1 mouse cellular context compared by ENCODE assay signal in the genomic region with DNA sequence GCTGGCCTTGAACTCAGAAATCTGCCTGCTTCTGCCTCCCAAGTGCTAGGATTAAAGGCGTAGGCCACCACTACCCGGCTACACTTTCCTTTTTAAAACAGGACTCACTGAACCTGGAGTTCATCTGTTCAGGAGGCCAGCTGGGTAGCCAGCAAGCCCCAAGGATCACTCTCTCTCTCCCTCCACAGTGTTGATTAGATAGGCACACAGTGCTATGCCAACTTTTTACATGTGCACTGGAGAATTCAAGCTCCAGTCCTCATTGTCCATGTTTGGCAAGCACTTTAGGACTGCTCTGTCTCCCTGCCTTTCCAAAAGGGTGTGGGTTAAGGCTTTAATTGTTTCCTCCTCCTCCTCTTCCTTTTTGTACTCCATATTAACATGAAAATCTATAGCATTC.
TF ChIP-seq lines count a peak whose summit lies in the region.

No protein-coding gene starts in this region.

TF ChIP-seq in MEL, 35 proteins besides CTCF, POLR2A, EP300 and RAD21:
- TF ChIP-seq MXI1 (IDR thresholded peaks at IDR 0.05; ENCODE audit: low read depth, low read length) (peak; percentile 30; the same call in 1 of the 2 replicates), ETS1 (IDR thresholded peaks at IDR 0.05; ENCODE audit: low read depth, low read length) (peak; percentile 30; the same call in 1 of the 2 replicates), ZMIZ1 (IDR thresholded peaks at IDR 0.05; ENCODE audit: low read depth, low read length) (no peak)
